Mouse (Mus musculus): ENCODE data around the gene Dennd2a. TPM values are rescaled to one million over a fixed set of nuclear protein-coding genes. Genes with fewer than 3 reads are reported as not detected.

Dennd2a gene
- polyA plus RNA-seq, 1 experiment from 2014 or later: 18.9 TPM

GRCm38 (mm10) chr6:39548030-39548429, 9.6 kb downstream of the Dennd2a start:
- Histone ChIP-seq H3K9ac (ENCODE audit: low read length) (no peak overlapping the region), H3K4me3 (ENCODE audit: low read depth, low read length) (no peak overlapping the region), H3K27me3 (replicated peaks; ENCODE audit: control insufficient read depth, insufficient read depth, low read length) (no peaks in the 10 kb centered on the region), H3K36me3 (ENCODE audit: control insufficient read depth, insufficient read depth, low read length) (no peaks in the 10 kb centered on the region), H3K4me2 (ENCODE audit: low read length) (no peak overlapping the region), H3K27ac (ENCODE audit: low read depth) (no peak overlapping the region), H3K4me1 (replicated peaks; ENCODE audit: control insufficient read depth, insufficient read depth, low read length) (peaks cover 34% of the 10 kb centered on the region), H3K9me3 (ENCODE audit: control insufficient read depth, low read length) (no peaks in the 10 kb centered on the region)
- 74% methylated on average over 5 of the region's 5 CpGs for WGBS
- no peak for DNase-seq (ENCODE audit: low spot score)
- ATAC-seq (replicated peaks; ENCODE audit: low FRiP score, low TSS enrichment, low read depth): no peak

GRCm38 (mm10) chr6:39545474-39545873, 12.2 kb downstream of the Dennd2a start:
- Histone ChIP-seq H3K9ac (ENCODE audit: low read length) (no peak overlapping the region), H3K4me3 (ENCODE audit: low read depth, low read length) (no peak overlapping the region), H3K4me2 (ENCODE audit: low read length) (no peak overlapping the region), H3K27ac (ENCODE audit: low read depth) (no peak overlapping the region), H3K4me1 (replicated peaks; ENCODE audit: control insufficient read depth, insufficient read depth, low read length) (peaks cover 43% of the 10 kb centered on the region), H3K36me3 (ENCODE audit: control insufficient read depth, insufficient read depth, low read length) (no peaks in the 10 kb centered on the region), H3K9me3 (ENCODE audit: control insufficient read depth, low read length) (no peaks in the 10 kb centered on the region), H3K27me3 (replicated peaks; ENCODE audit: control insufficient read depth, insufficient read depth, low read length) (no peaks in the 10 kb centered on the region)
- 83% methylated on average over 7 of the region's 7 CpGs for WGBS
- no peak for DNase-seq (ENCODE audit: low spot score)
- ATAC-seq (replicated peaks; ENCODE audit: low FRiP score, low TSS enrichment, low read depth): no peak

GRCm38 (mm10) chr6:39543769-39544420, 13.8 kb downstream of the Dennd2a start:
- DNase-seq (ENCODE audit: low spot score) (no peak), ATAC-seq (replicated peaks; ENCODE audit: low FRiP score, low TSS enrichment, low read depth) (no peak)
- Histone ChIP-seq H3K4me3 (ENCODE audit: low read depth, low read length) (no peak overlapping the region), H3K9ac (ENCODE audit: low read length) (0 out of 2 replicates have a peak overlapping the region, but pooled peaks have one; percentile 5), H3K4me1 (replicated peaks; ENCODE audit: control insufficient read depth, insufficient read depth, low read length) (peaks cover 58% of the 10 kb centered on the region), H3K36me3 (ENCODE audit: control insufficient read depth, insufficient read depth, low read length) (no peaks in the 10 kb centered on the region), H3K4me2 (ENCODE audit: low read length) (no peak overlapping the region), H3K27ac (ENCODE audit: low read depth) (peak overlapping the region; percentile 92), H3K27me3 (replicated peaks; ENCODE audit: control insufficient read depth, insufficient read depth, low read length) (no peaks in the 10 kb centered on the region), H3K9me3 (ENCODE audit: control insufficient read depth, low read length) (no peaks in the 10 kb centered on the region)
- 33% methylated on average over 15 of the region's 15 CpGs for WGBS

- no peaks in the 10 kb centered on the region for H3K27me3 ChIP-seq (replicated peaks; ENCODE audit: control insufficient read depth, insufficient read depth, low read length)
- H3K9me3 ChIP-seq (ENCODE audit: control insufficient read depth, low read length): no peaks in the 10 kb centered on the region
- H3K4me1 ChIP-seq (replicated peaks; ENCODE audit: control insufficient read depth, insufficient read depth, low read length): peaks cover 68% of the 10 kb centered on the region
- no peaks in the 10 kb centered on the region for H3K36me3 ChIP-seq (ENCODE audit: control insufficient read depth, insufficient read depth, low read length)
- WGBS: 16% methylated on average over 15 of the region's 15 CpGs
- ATAC-seq (replicated peaks; ENCODE audit: low FRiP score, low TSS enrichment, low read depth) (peak; percentile 84), DNase-seq (ENCODE audit: low spot score) (peak; percentile 90)
- H3K9ac ChIP-seq (ENCODE audit: low read length): no peak overlapping the region
- H3K4me3 ChIP-seq (ENCODE audit: low read depth, low read length): no peak overlapping the region
- peak overlapping the region; percentile 37 for H3K4me2 ChIP-seq (ENCODE audit: low read length)
- H3K27ac ChIP-seq (ENCODE audit: low read depth): peak overlapping the region; percentile 92
Observed at GRCm38 (mm10) chr6:39542631-39543597, 14.8 kb downstream of the Dennd2a start.

GRCm38 (mm10) chr6:39540563-39540962, 17.1 kb downstream of the Dennd2a start:
- Histone ChIP-seq H3K27me3 (replicated peaks; ENCODE audit: control insufficient read depth, insufficient read depth, low read length) (no peaks in the 10 kb centered on the region), H3K9ac (ENCODE audit: low read length) (no peak overlapping the region), H3K4me2 (ENCODE audit: low read length) (no peak overlapping the region), H3K36me3 (ENCODE audit: control insufficient read depth, insufficient read depth, low read length) (no peaks in the 10 kb centered on the region), H3K4me3 (ENCODE audit: low read depth, low read length) (no peak overlapping the region), H3K9me3 (ENCODE audit: control insufficient read depth, low read length) (peaks cover 4% of the 10 kb centered on the region; the same call in 1 of the 2 replicates), H3K27ac (ENCODE audit: low read depth) (peak overlapping the region; percentile 55; the same call in 1 of the 2 replicates), H3K4me1 (replicated peaks; ENCODE audit: control insufficient read depth, insufficient read depth, low read length) (peaks cover 59% of the 10 kb centered on the region)
- WGBS: 49% methylated on average over 2 of the region's 2 CpGs
- ATAC-seq (replicated peaks; ENCODE audit: low FRiP score, low TSS enrichment, low read depth): no peak
- no peak for DNase-seq (ENCODE audit: low spot score)

- no peak overlapping the region for H3K9ac ChIP-seq (ENCODE audit: low read length)
- H3K27ac ChIP-seq (ENCODE audit: low read depth): peak overlapping the region; percentile 55
- peaks cover 55% of the 10 kb centered on the region for H3K4me1 ChIP-seq (replicated peaks; ENCODE audit: control insufficient read depth, insufficient read depth, low read length)
- no peak overlapping the region for H3K4me3 ChIP-seq (ENCODE audit: low read depth, low read length)
- no peaks in the 10 kb centered on the region for H3K27me3 ChIP-seq (replicated peaks; ENCODE audit: control insufficient read depth, insufficient read depth, low read length)
- WGBS: 11% methylated on average over 7 of the region's 7 CpGs
- H3K36me3 ChIP-seq (ENCODE audit: control insufficient read depth, insufficient read depth, low read length): no peaks in the 10 kb centered on the region
- peak; percentile 21 for ATAC-seq (replicated peaks; ENCODE audit: low FRiP score, low TSS enrichment, low read depth)
- H3K9me3 ChIP-seq (ENCODE audit: control insufficient read depth, low read length): peaks cover 4% of the 10 kb centered on the region; the same call in 1 of the 2 replicates
- no peak for DNase-seq (ENCODE audit: low spot score)
- H3K4me2 ChIP-seq (ENCODE audit: low read length): peak overlapping the region; percentile 33
Observed at GRCm38 (mm10) chr6:39539679-39540155, 17.9 kb downstream of the Dennd2a start.

GRCm38 (mm10) chr6:39538227-39538626, 19.4 kb downstream of the Dennd2a start:
- Histone ChIP-seq H3K27ac (ENCODE audit: low read depth) (no peak overlapping the region), H3K4me1 (replicated peaks; ENCODE audit: control insufficient read depth, insufficient read depth, low read length) (peaks cover 40% of the 10 kb centered on the region), H3K36me3 (ENCODE audit: control insufficient read depth, insufficient read depth, low read length) (no peaks in the 10 kb centered on the region), H3K9ac (ENCODE audit: low read length) (no peak overlapping the region), H3K4me3 (ENCODE audit: low read depth, low read length) (no peak overlapping the region), H3K9me3 (ENCODE audit: control insufficient read depth, low read length) (peaks cover 4% of the 10 kb centered on the region; the same call in 1 of the 2 replicates), H3K4me2 (ENCODE audit: low read length) (no peak overlapping the region), H3K27me3 (replicated peaks; ENCODE audit: control insufficient read depth, insufficient read depth, low read length) (no peaks in the 10 kb centered on the region)
- ATAC-seq (replicated peaks; ENCODE audit: low FRiP score, low TSS enrichment, low read depth): no peak
- DNase-seq (ENCODE audit: low spot score): no peak
- 49% methylated on average over 8 of the region's 8 CpGs for WGBS

GRCm38 (mm10) chr6:39537276-39537675, 20.4 kb downstream of the Dennd2a start:
- Histone ChIP-seq H3K4me1 (replicated peaks; ENCODE audit: control insufficient read depth, insufficient read depth, low read length) (peaks cover 31% of the 10 kb centered on the region), H3K27ac (ENCODE audit: low read depth) (no peak overlapping the region), H3K4me3 (ENCODE audit: low read depth, low read length) (no peak overlapping the region), H3K27me3 (replicated peaks; ENCODE audit: control insufficient read depth, insufficient read depth, low read length) (no peaks in the 10 kb centered on the region), H3K9ac (ENCODE audit: low read length) (no peak overlapping the region), H3K4me2 (ENCODE audit: low read length) (no peak overlapping the region), H3K9me3 (ENCODE audit: control insufficient read depth, low read length) (peaks cover 4% of the 10 kb centered on the region; the same call in 1 of the 2 replicates), H3K36me3 (ENCODE audit: control insufficient read depth, insufficient read depth, low read length) (no peaks in the 10 kb centered on the region)
- WGBS: 95% methylated on average over 5 of the region's 5 CpGs
- ATAC-seq (replicated peaks; ENCODE audit: low FRiP score, low TSS enrichment, low read depth): no peak
- DNase-seq (ENCODE audit: low spot score): no peak
